8 mouse cellular contexts compared by ENCODE assay signal in genomic region chr4:133910236-133911211, GRCm38 (mm10). TPM values are rescaled to one million over a fixed set of nuclear protein-coding genes. Genes with fewer than 3 reads are reported as not detected.
DNase-seq lines count a peak whose midpoint lies in the region; ATAC-seq and TF ChIP-seq lines count a peak whose summit lies in the region.

No protein-coding gene starts in this region.

- H3K27me3 ChIP-seq in forebrain, embryonic 13.5 days, result no peaks in the 10 kb centered on the region
- no peaks in the 10 kb centered on the region for H3K27me3 ChIP-seq in liver, postnatal 0 days (ENCODE audit: insufficient read depth, low read length)
- H3K27me3 ChIP-seq in neural tube, embryonic 14.5 days (ENCODE audit: control insufficient read depth, insufficient read depth, low read length), result no peaks in the 10 kb centered on the region

- peaks cover 14% of the 10 kb centered on the region for H3K4me1 ChIP-seq in forebrain, embryonic 13.5 days
- H3K4me1 ChIP-seq in liver, postnatal 0 days (ENCODE audit: insufficient read depth), result peaks cover 21% of the 10 kb centered on the region
- H3K4me1 ChIP-seq in neural tube, embryonic 14.5 days (ENCODE audit: control insufficient read depth, insufficient read depth, low read length), result no peaks in the 10 kb centered on the region

- H3K36me3 ChIP-seq in forebrain, embryonic 13.5 days (ENCODE audit: poor library complexity, severe bottlenecking), result no peaks in the 10 kb centered on the region
- no peaks in the 10 kb centered on the region for H3K36me3 ChIP-seq in liver, postnatal 0 days (replicated peaks; ENCODE audit: insufficient read depth, low read length)
- no peaks in the 10 kb centered on the region for H3K36me3 ChIP-seq in neural tube, embryonic 14.5 days (ENCODE audit: control insufficient read depth, insufficient read depth, low read length)

- H3K9ac ChIP-seq in forebrain, embryonic 13.5 days, result peak overlapping the region; percentile 64
- H3K9ac ChIP-seq in liver, postnatal 0 days (replicated peaks), result peak overlapping the region; percentile 77
- H3K9ac ChIP-seq in neural tube, embryonic 14.5 days (replicated peaks; ENCODE audit: low read depth, low read length), result peak overlapping the region; percentile 51

- peak; percentile 99 for TF ChIP-seq CTCF in liver, postnatal 0 days (IDR thresholded peaks at IDR 0.05; ENCODE audit: low read depth)

- ATAC-seq in cerebellum, adult (ENCODE audit: insufficient number of reproducible peaks, low FRiP score, low TSS enrichment), result peak; percentile 94
- ATAC-seq in forebrain, embryonic 13.5 days, result peak; percentile 97
- peak; percentile 93 for ATAC-seq in liver, postnatal 0 days
- ATAC-seq in neural tube, embryonic 14.5 days (ENCODE audit: low read depth), result peak; percentile 95

- no peaks in the 10 kb centered on the region for H3K9me3 ChIP-seq in forebrain, embryonic 13.5 days (replicated peaks)
- H3K9me3 ChIP-seq in liver, postnatal 0 days (ENCODE audit: low read length), result no peaks in the 10 kb centered on the region
- no peaks in the 10 kb centered on the region for H3K9me3 ChIP-seq in neural tube, embryonic 14.5 days (ENCODE audit: control insufficient read depth, low read length)

- H3K27ac ChIP-seq in forebrain, embryonic 13.5 days, result peak overlapping the region; percentile 85
- peak overlapping the region; percentile 96 for H3K27ac ChIP-seq in liver, postnatal 0 days (ENCODE audit: low read depth)
- H3K27ac ChIP-seq in neural tube, embryonic 14.5 days (ENCODE audit: low read depth, low read length), result peak overlapping the region; percentile 85

- TF ChIP-seq EP300 in liver, postnatal 0 days (IDR thresholded peaks at IDR 0.05; ENCODE audit: low read depth), result no peak

- DNase-seq in CD8-positive naive resting alpha-beta T cell, adult 2 months (ENCODE audit: low read depth in 2 of 2, low spot score in 2 of 2), result peak; percentile 94 to 97
- peak; percentile 96 to 97 for DNase-seq in heart, postnatal 10 days
- peak; percentile 91 for DNase-seq in large intestine, adult 2 months (ENCODE audit: low read depth, low spot score)
- DNase-seq in liver, postnatal 0 days, result peak; percentile 98
- DNase-seq in testis, postnatal 10 days (ENCODE audit: low spot score), result peak; percentile 98

- peak overlapping the region; percentile 53 for H3K4me3 ChIP-seq in forebrain, embryonic 13.5 days
- peak overlapping the region; percentile 58 for H3K4me3 ChIP-seq in liver, postnatal 0 days (ENCODE audit: low read depth, low read length)
- H3K4me3 ChIP-seq in neural tube, embryonic 14.5 days (ENCODE audit: low read depth, low read length), result peak overlapping the region; percentile 39

- H3K4me2 ChIP-seq in forebrain, embryonic 13.5 days, result peak overlapping the region; percentile 70
- peak overlapping the region; percentile 81 for H3K4me2 ChIP-seq in liver, postnatal 0 days (ENCODE audit: low read depth, low read length)
- H3K4me2 ChIP-seq in neural tube, embryonic 14.5 days (ENCODE audit: low read depth, low read length), result peak overlapping the region; percentile 54

- 1% methylated on average over 57 of the region's 57 CpGs for WGBS in forebrain, embryonic 13.5 days
- under 1% methylated on average over 57 of the region's 57 CpGs for WGBS in large intestine, adult 2 months
- 2% methylated on average over 56 of the region's 57 CpGs for whole genome bisulfite sequencing in liver, postnatal 0 days (ENCODE audit: insufficient replicate concordance)
- WGBS in neural tube, embryonic 14.5 days, result under 1% methylated on average over 57 of the region's 57 CpGs

- intact Hi-C loops in heart, postnatal 10 days (cut with DNase I), result loop anchor here (1.0 to 2.0 kb wide), 3 partner anchors 24 to 74 kb away; partner anchors contain the start of gene Rps6ka1

RNA-seq across cellular contexts. Expression of gene Rps6ka1, which starts 22.9 kb away (rescaled TPM):
- polyA plus RNA-seq in forebrain, embryonic 13.5 days (2015; fragmentation: Nextera tagmentation; extraction: Ambion mirVana), result 14.5 and 15.2 TPM in 2 replicates
- 1 to 10 TPM; 9.1 to 9.3 TPM for total RNA-seq in heart, postnatal 10 days (2021)
- 149 and 190 TPM in 2 replicates for polyA plus RNA-seq in large intestine, adult 2 months (2012; rRNA removed)
- 31.6 and 36.9 TPM in 2 replicates for polyA plus RNA-seq in liver, postnatal 0 days (2015; fragmentation: Nextera tagmentation; extraction: Ambion mirVana)
- polyA plus RNA-seq in neural tube, embryonic 14.5 days (2014; fragmentation: Nextera tagmentation; extraction: Ambion mirVana), result 22.4 and 24.1 TPM in 2 replicates

RNA-seq across cellular contexts. Expression of gene Hmgn2, which starts 57.9 kb away (rescaled TPM):
- polyA plus RNA-seq in forebrain, embryonic 13.5 days (2015; fragmentation: Nextera tagmentation; extraction: Ambion mirVana), result 3,166 and 3,367 TPM in 2 replicates
- 100 to 1,000 TPM; 254 to 266 TPM for total RNA-seq in heart, postnatal 10 days (2021)
- polyA plus RNA-seq in large intestine, adult 2 months (2012; rRNA removed), result 33.0 and 46.0 TPM in 2 replicates
- 547 and 562 TPM in 2 replicates for polyA plus RNA-seq in liver, postnatal 0 days (2015; fragmentation: Nextera tagmentation; extraction: Ambion mirVana)
- 1,100 and 1,186 TPM in 2 replicates for polyA plus RNA-seq in neural tube, embryonic 14.5 days (2014; fragmentation: Nextera tagmentation; extraction: Ambion mirVana)

Comparison
In these comparisons a context has a peak if more than half of its experiments do, and no peak if none do; other contexts are left out.
1. Peak in every context shown above with its lines: DNase-seq, ATAC-seq, H3K4me3 ChIP-seq and H3K27ac ChIP-seq.
2. RNA of gene Hmgn2, which starts 57.9 kb away (polyA plus RNA-seq): 3,166 to 3,367 TPM in forebrain, embryonic 13.5 days, 1,100 to 1,186 TPM in neural tube, embryonic 14.5 days and 547 to 562 TPM in liver, postnatal 0 days; 33.0 to 46.0 TPM in large intestine, adult 2 months; every median in the first group is over 10 times any median in the second.